Mouse (Mus musculus) embryonic facial prominence, embryonic 15.5 days (tissue): ENCODE results near the gene Syne2. TPM values are rescaled to one million over a fixed set of nuclear protein-coding genes. Genes with fewer than 3 reads are reported as not detected.
"Not testable (repeated sequence)": the region's sequence is repeated elsewhere in the genome, so short reads cannot be mapped to it uniquely, and the experiment has no call there.

Experiments
- ATAC-seq: fragments of 200-750 bp; cut with Nextera tagmentation; 2 replicates; pipeline ENCODE4 v1.8.0; 2017; ENCODE audit warnings: low read depth, moderate TSS enrichment; ENCODE audit not compliant: insufficient number of reproducible peaks, low FRiP score, low TSS enrichment
- H3K27ac ChIP-seq: fragments of 300-500 bp; sonication (generic); replicated peaks from 2 replicates; pipeline ENCODE4 v1.5.1; 2015; ENCODE audit warnings: mild to moderate bottlenecking, inconsistent platforms
- H3K27me3 ChIP-seq: fragments of 300-500 bp; sonication (generic); 2 replicates; pipeline ENCODE4 v1.6.1; 2015; ENCODE audit warnings: inconsistent platforms
- H3K36me3 ChIP-seq: fragments of 300-500 bp; sonication (generic); 2 replicates; pipeline ENCODE4 v1.6.1; 2015; ENCODE audit warnings: mild to moderate bottlenecking, inconsistent platforms
- H3K4me1 ChIP-seq: fragments of 300-500 bp; sonication (generic); 2 replicates; pipeline ENCODE4 v1.6.1; 2015; ENCODE audit warnings: inconsistent platforms
- H3K4me2 ChIP-seq: fragments of 300-500 bp; sonication (generic); replicated peaks from 2 replicates; pipeline ENCODE4 v1.6.1; 2015; ENCODE audit warnings: mild to moderate bottlenecking, inconsistent platforms
- H3K4me3 ChIP-seq: fragments of 300-500 bp; sonication (generic); replicated peaks from 2 replicates; pipeline ENCODE4 v1.5.1; 2015; ENCODE audit warnings: mild to moderate bottlenecking, inconsistent platforms
- H3K9ac ChIP-seq: fragments of 300-500 bp; sonication (generic); 2 replicates; pipeline ENCODE4 v1.6.1; 2015; ENCODE audit warnings: inconsistent platforms
- H3K9me3 ChIP-seq: fragments of 300-500 bp; sonication (generic); replicated peaks from 2 replicates; pipeline ENCODE4 v1.6.1; 2016; ENCODE audit warnings: inconsistent platforms
- WGBS: fragments of 180-500 bp; shearing (Covaris S2); methylation state at CpG from one replicate; pipeline ENCODE4 v1.1.7; 2015; 5-methylcytosine and 5-hydroxymethylcytosine counted together
- polyA plus RNA-seq: library from polyadenylated mRNA; unstranded; fragments of >200 nt; fragmentation: Nextera tagmentation; extraction: Ambion mirVana; gene quantifications from 2 replicates; pipeline ENCODE4 v1.2.1, GENCODE M21; 2015

Syne2 gene
- polyA plus RNA-seq = 40.8 and 45.2 TPM in 2 replicates

DNA sequence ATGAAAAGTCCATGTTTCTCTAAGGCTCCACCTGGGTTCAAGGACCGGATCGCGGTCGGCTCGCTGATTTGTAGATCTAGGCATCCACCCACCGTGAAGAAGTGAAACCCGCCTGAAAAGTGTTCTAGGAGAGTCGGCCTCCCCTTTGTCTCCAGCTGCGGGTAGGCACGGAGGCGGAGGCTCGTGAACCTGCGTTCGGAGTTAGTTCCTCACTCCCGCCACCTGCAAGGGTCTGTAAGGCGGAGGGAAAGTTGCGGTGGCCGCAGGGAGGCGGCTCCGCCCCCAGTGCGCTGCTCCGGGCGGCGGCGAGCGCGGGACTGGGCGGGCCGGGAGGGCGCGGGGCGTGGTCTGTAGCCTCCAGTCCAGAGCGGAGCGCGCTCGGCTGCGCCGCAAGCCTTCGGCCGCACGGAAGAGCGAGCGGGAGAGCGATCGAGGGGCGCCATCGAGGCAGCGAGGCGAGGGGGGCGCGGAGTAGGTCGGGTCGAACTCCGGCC lies at the start of gene Syne2:
Gene Syne2, plus strand, starts transcription at position 176 of the 494 bp plus-strand sequence.
- peak within 1 kb of the TSS; percentile 92 for H3K4me2 ChIP-seq
- WGBS = under 1% methylated on average over 44 of the region's 54 CpGs

DNA sequence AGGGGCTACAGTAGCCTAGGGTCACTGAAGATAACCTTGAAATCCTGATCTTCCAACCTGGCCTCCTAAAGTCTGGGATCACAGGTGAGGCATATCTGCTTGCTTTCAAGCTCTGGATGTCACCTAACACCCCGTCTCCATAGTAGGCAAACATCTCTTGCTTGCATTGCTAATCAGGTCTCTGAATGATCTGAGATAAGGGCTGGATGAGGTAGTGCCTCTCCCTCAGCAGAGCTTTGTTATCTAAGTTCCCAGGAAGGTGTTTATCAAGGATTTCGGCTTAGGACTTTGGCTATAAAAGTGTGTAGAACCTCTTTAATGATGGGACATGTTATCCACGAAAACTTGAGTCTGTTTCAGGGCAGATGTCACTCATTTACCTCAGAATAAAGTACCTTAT lies 46.5 kb upstream of the Syne2 start:
- no peaks in the 10 kb centered on the region for H3K27me3 ChIP-seq

More for the DNA sequence above, at the start of gene Syne2:
- Histone ChIP-seq H3K27ac (peak within 1 kb of the TSS; percentile 69), H3K36me3 (no peaks in the 10 kb centered on the region), H3K27me3 (no peaks in the 10 kb centered on the region), H3K4me1 (peaks cover 14% of the 10 kb centered on the region), H3K9me3 (no peaks in the 10 kb centered on the region), H3K9ac (peak within 1 kb of the TSS; percentile 73), H3K4me3 (peak within 1 kb of the TSS; percentile 87)
- ATAC-seq = peak; percentile 94

DNA sequence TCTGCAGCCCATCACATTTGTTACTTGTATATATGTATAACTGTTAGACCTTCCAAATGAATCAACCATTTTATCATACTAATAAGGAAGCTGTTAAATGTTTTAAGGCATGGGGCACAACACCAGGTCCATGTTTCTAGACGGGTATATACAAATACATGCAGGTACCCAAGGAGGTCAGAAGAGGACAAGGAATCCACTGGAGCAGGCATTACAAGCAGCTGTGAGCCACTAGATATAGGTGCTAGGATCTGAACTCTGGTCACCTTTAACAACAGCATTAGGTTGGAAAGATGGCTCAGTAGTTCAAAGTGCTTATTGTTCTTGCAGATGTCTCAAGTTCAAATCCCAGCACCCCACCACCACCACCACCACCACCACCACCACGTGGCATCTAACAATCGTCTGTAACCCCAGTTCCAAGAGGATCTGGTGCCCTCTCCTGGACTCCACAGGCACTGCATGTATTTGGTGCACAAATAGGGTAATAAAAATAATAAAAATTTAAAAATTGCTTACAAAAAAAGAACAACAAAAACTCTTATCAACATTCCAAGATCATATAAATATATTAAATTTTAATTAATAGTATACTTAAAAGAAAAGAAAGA lies 45.4 kb upstream of the Syne2 start:
- Histone ChIP-seq H3K4me3 (no peak overlapping the region), H3K4me2 (no peak overlapping the region), H3K27me3 (no peaks in the 10 kb centered on the region), H3K4me1 (no peaks in the 10 kb centered on the region), H3K27ac (no peak overlapping the region), H3K36me3 (no peaks in the 10 kb centered on the region), H3K9ac (no peak overlapping the region), H3K9me3 (no peaks in the 10 kb centered on the region)
- no peak for ATAC-seq
- WGBS = 24% methylated on average over 3 of the region's 3 CpGs

More for the DNA sequence above, 46.5 kb upstream of the Syne2 start:
- H3K4me1 ChIP-seq = no peaks in the 10 kb centered on the region
- H3K4me2 ChIP-seq = no peak overlapping the region
- no peak overlapping the region for H3K27ac ChIP-seq
- no peaks in the 10 kb centered on the region for H3K9me3 ChIP-seq
- H3K9ac ChIP-seq = no peak overlapping the region
- no peaks in the 10 kb centered on the region for H3K36me3 ChIP-seq
- ATAC-seq = no peak
- no peak overlapping the region for H3K4me3 ChIP-seq
- 54% methylated on average over 3 of the region's 3 CpGs for WGBS

DNA sequence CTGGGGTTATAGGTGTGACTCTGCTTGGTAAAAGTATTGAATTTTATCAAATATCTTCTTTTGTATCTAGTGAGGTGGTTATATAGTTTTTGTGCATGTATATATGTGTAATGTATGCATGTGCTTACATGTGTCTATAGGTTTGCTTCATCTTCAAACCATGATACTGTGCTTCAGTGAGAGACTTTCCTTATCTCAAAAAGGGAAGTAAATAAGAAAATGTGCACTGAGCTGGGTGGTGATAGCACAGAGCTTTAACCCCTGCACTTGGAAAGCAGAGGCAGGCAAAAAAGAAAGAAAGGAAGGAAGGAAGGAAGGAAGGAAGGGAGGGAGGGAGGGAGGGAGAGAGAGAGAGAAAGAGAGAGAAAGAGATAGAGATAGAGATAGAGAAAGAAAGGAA lies 36.5 kb upstream of the Syne2 start:
- ATAC-seq = no peak
- Histone ChIP-seq H3K27ac (no peak overlapping the region), H3K4me1 (no peaks in the 10 kb centered on the region), H3K36me3 (no peaks in the 10 kb centered on the region), H3K9ac (no peak overlapping the region), H3K27me3 (no peaks in the 10 kb centered on the region), H3K4me2 (no peak overlapping the region), H3K9me3 (no peaks in the 10 kb centered on the region), H3K4me3 (no peak overlapping the region)

DNA sequence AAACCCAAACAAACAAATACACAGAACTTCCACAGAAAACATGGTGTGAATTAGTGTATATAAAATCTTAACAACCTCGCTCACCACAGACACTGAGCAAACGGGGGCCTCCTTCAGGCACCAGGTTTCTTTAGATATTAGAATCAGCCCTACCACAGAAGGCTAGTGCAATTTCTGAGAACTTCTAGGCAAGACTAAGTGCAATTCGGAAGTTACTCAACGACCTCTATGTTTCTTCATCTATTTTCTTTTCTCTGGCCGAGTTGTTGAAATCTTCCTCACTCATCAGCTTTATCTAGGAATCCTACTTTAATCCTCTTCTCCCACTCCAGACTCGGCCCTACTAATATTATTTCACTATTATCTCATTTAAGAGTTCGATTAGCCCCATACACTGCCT lies 35.9 kb upstream of the Syne2 start:
- H3K27ac ChIP-seq = no peak overlapping the region
- ATAC-seq = no peak
- no peaks in the 10 kb centered on the region for H3K36me3 ChIP-seq
- H3K27me3 ChIP-seq = no peaks in the 10 kb centered on the region
- no peaks in the 10 kb centered on the region for H3K4me1 ChIP-seq
- H3K4me2 ChIP-seq = no peak overlapping the region
- no peak overlapping the region for H3K9ac ChIP-seq
- H3K4me3 ChIP-seq = no peak overlapping the region
- 74% methylated on average over 7 of the region's 7 CpGs for WGBS
- H3K9me3 ChIP-seq = no peaks in the 10 kb centered on the region

DNA sequence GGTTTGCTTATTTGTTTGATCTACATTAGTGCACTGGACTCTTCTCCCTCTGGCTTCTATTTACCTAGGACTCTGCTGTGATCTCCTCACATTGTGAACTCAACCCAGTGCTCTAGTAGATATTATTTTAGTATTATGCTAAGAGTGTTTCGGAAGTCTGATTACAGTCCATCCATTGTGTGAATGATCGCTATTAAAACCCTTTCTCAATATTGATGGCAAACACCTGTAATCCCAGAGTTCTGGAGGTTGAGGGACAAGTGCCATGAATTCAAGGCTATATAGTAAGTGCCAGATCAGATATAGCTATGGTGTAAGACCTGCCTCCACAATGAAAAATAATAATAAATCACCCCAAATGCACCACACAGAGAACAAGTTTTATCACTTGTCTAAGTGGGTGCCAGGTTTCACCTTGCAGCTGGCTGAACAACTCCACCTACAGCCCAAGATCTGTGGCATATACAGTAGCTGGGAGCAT lies 33.6 kb upstream of the Syne2 start:
- H3K4me3 ChIP-seq = no peak overlapping the region
- H3K4me2 ChIP-seq = no peak overlapping the region
- no peak overlapping the region for H3K9ac ChIP-seq
- no peaks in the 10 kb centered on the region for H3K27me3 ChIP-seq
- ATAC-seq = no peak
- 81% methylated on average over 2 of the region's 2 CpGs for WGBS
- no peaks in the 10 kb centered on the region for H3K4me1 ChIP-seq
- H3K36me3 ChIP-seq = no peaks in the 10 kb centered on the region
- no peak overlapping the region for H3K27ac ChIP-seq
- no peaks in the 10 kb centered on the region for H3K9me3 ChIP-seq

DNA sequence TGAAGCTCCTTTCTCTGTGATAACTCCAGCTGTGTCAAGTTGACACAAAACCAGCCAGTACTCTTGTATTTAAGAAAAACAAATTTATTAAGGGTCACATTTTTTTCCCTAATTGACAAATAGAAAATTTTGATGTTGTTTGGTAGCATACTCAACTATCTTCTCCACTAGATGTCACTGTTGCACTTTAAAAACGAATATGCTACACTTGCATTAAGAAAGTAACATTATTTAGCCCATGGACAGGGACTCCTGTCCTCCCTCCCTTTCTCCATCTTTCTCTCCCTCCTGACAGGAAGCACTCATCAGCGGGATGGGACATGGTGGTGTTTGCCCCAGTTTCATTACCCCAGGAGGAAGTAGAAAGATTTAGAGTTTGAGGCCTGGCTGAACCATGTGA lies 31.3 kb upstream of the Syne2 start:
- H3K27ac ChIP-seq, H3K9me3 ChIP-seq, ATAC-seq, H3K36me3 ChIP-seq, H3K9ac ChIP-seq, H3K4me2 ChIP-seq, H3K4me3 ChIP-seq, H3K27me3 ChIP-seq, H3K4me1 ChIP-seq: not testable (repeated sequence)
- WGBS = 4% methylated on average over 2 of the region's 2 CpGs

DNA sequence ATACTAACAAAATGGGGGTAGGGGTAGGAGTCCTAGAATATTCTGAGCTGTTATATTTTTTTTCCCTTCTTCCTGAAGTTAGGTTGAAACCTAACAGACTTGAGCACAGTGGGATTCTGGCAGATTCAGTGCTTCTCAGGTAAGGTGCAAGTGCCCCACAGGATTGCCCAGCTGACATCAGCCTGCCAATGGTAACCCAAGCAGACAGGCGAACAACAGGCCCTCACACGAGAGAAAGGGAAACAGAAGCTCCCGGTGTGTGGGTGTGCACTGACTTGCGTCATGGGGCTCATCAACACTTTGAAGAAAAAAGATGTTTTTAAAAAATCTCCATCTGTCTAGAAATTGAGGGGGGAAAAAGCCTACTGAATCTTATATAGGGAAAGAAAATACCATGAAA lies 28.5 kb upstream of the Syne2 start:
- no peak for ATAC-seq
- H3K9ac ChIP-seq = no peak overlapping the region

DNA sequence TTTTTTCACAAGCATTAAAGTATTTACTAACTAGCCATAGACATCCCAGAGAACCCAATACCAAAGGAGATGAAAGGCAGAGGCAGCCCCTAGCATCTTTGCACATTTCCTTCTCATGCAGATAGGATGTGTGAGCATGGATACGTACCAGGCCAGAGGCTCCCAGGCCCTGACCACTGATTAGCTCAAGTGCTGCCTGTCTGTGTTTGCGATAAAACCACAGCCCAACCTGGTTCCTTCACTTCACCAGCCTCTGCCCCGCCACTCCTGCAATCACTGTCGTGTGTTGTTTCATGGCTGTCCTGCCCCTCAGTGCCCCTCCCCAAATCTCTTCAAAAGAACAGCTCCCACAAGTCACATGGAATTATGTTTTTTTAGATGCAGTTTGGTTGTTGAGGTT lies 23.4 kb upstream of the Syne2 start:
- Histone ChIP-seq H3K9me3 (no peaks in the 10 kb centered on the region), H3K9ac (no peak overlapping the region), H3K27ac (no peak overlapping the region), H3K36me3 (no peaks in the 10 kb centered on the region), H3K4me2 (no peak overlapping the region), H3K27me3 (no peaks in the 10 kb centered on the region), H3K4me1 (no peaks in the 10 kb centered on the region), H3K4me3 (no peak overlapping the region)
- ATAC-seq = no peak
- WGBS = 50% methylated on average over 4 of the region's 4 CpGs

More for the DNA sequence above, 28.5 kb upstream of the Syne2 start:
- Histone ChIP-seq H3K4me3 (no peak overlapping the region), H3K9me3 (no peaks in the 10 kb centered on the region), H3K4me2 (no peak overlapping the region), H3K27me3 (no peaks in the 10 kb centered on the region), H3K27ac (no peak overlapping the region), H3K4me1 (no peaks in the 10 kb centered on the region), H3K36me3 (no peaks in the 10 kb centered on the region)
- WGBS = 47% methylated on average over 4 of the region's 4 CpGs

DNA sequence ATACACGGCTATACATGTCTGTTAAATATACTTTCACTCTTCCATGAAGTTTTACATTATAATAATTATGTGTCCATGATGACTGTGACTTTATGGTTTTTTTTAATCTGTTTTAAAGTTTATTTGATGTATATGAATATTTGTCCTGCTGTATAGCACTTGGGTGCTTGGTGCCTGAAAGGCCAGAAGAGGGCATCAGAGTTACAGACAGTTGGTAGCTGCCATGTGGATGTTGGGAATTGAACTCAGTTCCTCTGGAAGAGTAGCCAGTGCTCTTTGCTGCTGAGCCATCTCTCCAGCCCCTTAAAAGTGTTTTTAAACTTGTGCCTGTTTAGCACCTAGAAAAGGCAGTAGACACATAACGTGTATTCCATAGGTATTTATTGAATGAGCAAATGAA lies 21.4 kb upstream of the Syne2 start:
- H3K27me3 ChIP-seq = no peaks in the 10 kb centered on the region
- H3K36me3 ChIP-seq = no peaks in the 10 kb centered on the region
- H3K4me3 ChIP-seq = no peak overlapping the region
- no peak overlapping the region for H3K9ac ChIP-seq
- 75% methylated on average over 2 of the region's 2 CpGs for WGBS
- H3K4me2 ChIP-seq = no peak overlapping the region
- no peak overlapping the region for H3K27ac ChIP-seq
- ATAC-seq = no peak
- no peaks in the 10 kb centered on the region for H3K4me1 ChIP-seq
- H3K9me3 ChIP-seq = no peaks in the 10 kb centered on the region

DNA sequence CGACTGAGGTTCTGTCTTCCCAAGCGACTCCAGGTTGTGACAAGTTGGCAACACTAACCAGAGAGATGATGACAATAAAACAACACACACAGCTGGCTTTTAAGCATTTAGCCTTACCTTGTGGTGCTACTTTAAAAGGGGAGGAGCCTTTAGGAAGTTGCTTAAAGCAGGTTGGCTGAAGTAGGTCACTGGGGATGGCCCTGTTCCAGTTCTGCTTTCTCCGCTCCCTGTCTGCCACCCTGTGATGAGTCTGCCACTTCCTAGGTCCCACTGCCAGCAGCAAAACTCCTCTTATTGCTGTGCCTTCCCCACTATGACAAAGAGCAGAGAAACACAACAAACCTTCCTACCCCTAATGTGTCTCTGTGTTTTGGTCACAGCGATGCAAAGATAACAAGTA lies 11.7 kb upstream of the Syne2 start:
- Histone ChIP-seq H3K4me3 (no peak overlapping the region), H3K36me3 (no peaks in the 10 kb centered on the region), H3K9ac (no peak overlapping the region), H3K27me3 (no peaks in the 10 kb centered on the region), H3K9me3 (no peaks in the 10 kb centered on the region), H3K4me2 (no peak overlapping the region), H3K27ac (no peak overlapping the region), H3K4me1 (no peaks in the 10 kb centered on the region)
- ATAC-seq = no peak
- WGBS = 72% methylated on average over 4 of the region's 4 CpGs

DNA sequence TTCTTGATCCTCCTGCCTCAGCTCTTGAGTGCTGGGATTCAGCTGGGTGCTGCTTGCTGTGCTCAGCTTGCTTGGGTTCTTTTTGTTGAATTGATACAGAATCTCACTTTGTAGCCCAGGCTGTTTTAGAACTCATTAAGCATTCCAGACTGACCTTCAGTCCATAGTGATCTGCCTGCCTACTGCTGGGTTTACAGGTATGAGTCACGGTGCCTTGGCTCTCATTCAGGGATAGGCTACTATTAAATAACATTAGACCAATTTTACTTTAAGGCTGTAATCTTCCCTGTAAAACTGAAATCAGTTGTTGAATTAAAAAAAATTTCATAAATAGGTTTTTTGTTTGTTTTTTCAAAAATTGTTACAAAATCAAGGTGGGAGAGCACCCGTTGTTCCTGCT lies 4.2 kb upstream of the Syne2 start:
- H3K4me1 ChIP-seq = peaks cover 8% of the 10 kb centered on the region
- H3K27me3 ChIP-seq = no peaks in the 10 kb centered on the region
- no peak for ATAC-seq
- H3K9me3 ChIP-seq = no peaks in the 10 kb centered on the region
- H3K36me3 ChIP-seq = no peaks in the 10 kb centered on the region
- H3K9ac ChIP-seq = no peak overlapping the region
- H3K4me2 ChIP-seq = no peak overlapping the region
- no peak overlapping the region for H3K4me3 ChIP-seq
- WGBS = 94% methylated on average over 2 of the region's 2 CpGs
- no peak overlapping the region for H3K27ac ChIP-seq
